In the genomic region with DNA sequence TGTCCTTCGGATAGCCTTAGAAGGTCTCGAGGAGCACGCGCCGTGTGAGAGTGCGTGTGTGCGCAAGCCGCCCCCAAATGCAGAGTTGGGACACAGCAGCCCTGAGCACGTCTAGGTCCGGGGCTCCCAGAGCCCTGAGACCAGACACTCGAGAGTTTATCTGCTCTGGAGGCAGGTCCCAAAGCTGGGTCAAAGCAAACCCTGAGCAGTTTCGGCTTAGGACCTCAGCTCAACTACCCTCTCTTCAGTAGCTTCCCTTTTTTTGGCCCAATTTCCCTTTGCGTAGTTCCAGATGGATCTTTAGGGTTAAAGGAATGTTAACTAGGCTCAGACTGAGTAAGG, we compare ENCODE assay signal across 10 mouse cellular contexts. TPM values are rescaled to one million over a fixed set of nuclear protein-coding genes. Genes with fewer than 3 reads are reported as not detected.
DNase-seq lines count a peak whose midpoint lies in the region; ATAC-seq and TF ChIP-seq lines count a peak whose summit lies in the region.
"Had no signal": no experiment of that assay in that cellular context is flagged by ENCODE, and none has a peak within 500 bp of the region (broad histone marks: within the 10 kb centered on the region; RNA-seq: fewer than 3 reads in every experiment).

No protein-coding gene starts in this region.

- H3K36me3 ChIP-seq in G1E (replicated peaks), result no peaks in the 10 kb centered on the region
- H3K36me3 ChIP-seq in forebrain, postnatal 0 days (ENCODE audit: insufficient read depth), result no peaks in the 10 kb centered on the region
- H3K36me3 ChIP-seq in liver, embryonic 16.5 days (ENCODE audit: control insufficient read depth, insufficient read depth), result no peaks in the 10 kb centered on the region
- H3K36me3 ChIP-seq in thymus, adult 2 months (ENCODE audit: control insufficient read depth, insufficient read depth, low read length), result no peaks in the 10 kb centered on the region

- TF ChIP-seq POLR2A in thymus, adult 2 months (IDR thresholded peaks at IDR 0.05; ENCODE audit: control insufficient read depth, extremely low read depth, insufficient read depth, low read length, poor library complexity), result no peak

- TF ChIP-seq CTCF in G1E (IDR thresholded peaks at IDR 0.05; ENCODE audit: low read depth, low read length), result no peak
- TF ChIP-seq CTCF in forebrain, postnatal 0 days (IDR thresholded peaks at IDR 0.05; ENCODE audit: low read depth), result no peak
- TF ChIP-seq CTCF in thymus, adult 2 months (IDR thresholded peaks at IDR 0.05; ENCODE audit: borderline replicate concordance, control insufficient read depth, extremely low read depth, insufficient read depth, low read length, poor library complexity), result no peak

- H3K9me3 ChIP-seq in G1E (replicated peaks), result no peaks in the 10 kb centered on the region
- no peaks in the 10 kb centered on the region for H3K9me3 ChIP-seq in forebrain, postnatal 0 days (ENCODE audit: low read length)
- no peaks in the 10 kb centered on the region for H3K9me3 ChIP-seq in liver, embryonic 16.5 days (replicated peaks; ENCODE audit: control insufficient read depth, low read length)

- H3K4me1 ChIP-seq in G1E (ENCODE audit: insufficient read depth, low read depth, low read length), result peaks cover 16% of the 10 kb centered on the region; the same call in 1 of the 2 replicates
- H3K4me1 ChIP-seq in forebrain, postnatal 0 days (ENCODE audit: insufficient read depth), result peaks cover 32% of the 10 kb centered on the region
- no peaks in the 10 kb centered on the region for H3K4me1 ChIP-seq in liver, embryonic 16.5 days (ENCODE audit: control insufficient read depth, low read depth, low read length)
- H3K4me1 ChIP-seq in thymus, adult 2 months (replicated peaks; ENCODE audit: control insufficient read depth, insufficient read depth, low read length), result no peaks in the 10 kb centered on the region

- DNase-seq in heart, adult 11 months, result peak; percentile 75
- no peak for DNase-seq in heart, adult 9 months (ENCODE audit: low spot score in 2 of 2)
- no peak for DNase-seq in G1E (ENCODE audit: low spot score)
- peak; percentile 55 for DNase-seq in forebrain, postnatal 0 days
- DNase-seq in retina, postnatal 1 day, result no peak
- DNase-seq in thymus, adult 2 months, result no peak
- DNase-seq in c-Kit-positive CD71-positive TER-119-positive erythroid progenitor cells, embryonic 14.5 days (ENCODE audit: low spot score), result no peak

- ATAC-seq in G1E (ENCODE audit: extremely low read depth, insufficient number of reproducible peaks, low FRiP score, poor library complexity, severe bottlenecking), result no peak
- peak; percentile 18; the same call in 1 of the 2 replicates for ATAC-seq in forebrain, postnatal 0 days
- ATAC-seq in liver, embryonic 16.5 days (ENCODE audit: low read depth), result no peak

- peak overlapping the region; percentile 56 for H3K9ac ChIP-seq in forebrain, postnatal 0 days
- H3K9ac ChIP-seq in liver, embryonic 16.5 days (ENCODE audit: low read depth, low read length), result no peak overlapping the region

- H3K27ac ChIP-seq in forebrain, postnatal 0 days (ENCODE audit: low read depth, low read length), result peak overlapping the region; percentile 81
- no peak overlapping the region for H3K27ac ChIP-seq in liver, embryonic 16.5 days (ENCODE audit: low read length)
- no peak overlapping the region for H3K27ac ChIP-seq in thymus, adult 2 months (ENCODE audit: control insufficient read depth, insufficient read depth, low read length)

- H3K27me3 ChIP-seq in G1E (ENCODE audit: insufficient read depth, low read length), result peaks cover 35% of the 10 kb centered on the region
- H3K27me3 ChIP-seq in forebrain, postnatal 0 days (ENCODE audit: insufficient read depth, low read length), result no peaks in the 10 kb centered on the region
- H3K27me3 ChIP-seq in liver, embryonic 16.5 days (ENCODE audit: control insufficient read depth, insufficient read depth, low read depth, low read length), result peaks cover 61% of the 10 kb centered on the region
- peaks cover 8% of the 10 kb centered on the region; the same call in 1 of the 2 replicates for H3K27me3 ChIP-seq in thymus, adult 2 months (ENCODE audit: control insufficient read depth, insufficient read depth, low read length)
- H3K27me3 ChIP-seq: CH12.LX had no signal

- peak overlapping the region; percentile 57; the same call in 1 of the 2 replicates for H3K4me3 ChIP-seq in G1E (ENCODE audit: low read depth, low read length)
- peak overlapping the region; percentile 35 for H3K4me3 ChIP-seq in forebrain, postnatal 0 days (ENCODE audit: low read depth, low read length)
- no peak overlapping the region for H3K4me3 ChIP-seq in liver, embryonic 16.5 days (ENCODE audit: low read depth, low read length)
- no peak overlapping the region for H3K4me3 ChIP-seq in thymus, adult 2 months (ENCODE audit: control insufficient read depth, insufficient read depth, low read length)
- H3K4me3 ChIP-seq: myocyte had no signal

- peak overlapping the region; percentile 87 for H3K4me2 ChIP-seq in forebrain, postnatal 0 days (ENCODE audit: low read depth)
- 0 out of 2 replicates have a peak overlapping the region, but pooled peaks have one; percentile 14 for H3K4me2 ChIP-seq in liver, embryonic 16.5 days (ENCODE audit: low read depth, low read length)

- 12% methylated on average over 13 of the region's 13 CpGs for WGBS in forebrain, postnatal 0 days
- WGBS in liver, embryonic 16.5 days (ENCODE audit: insufficient replicate concordance), result 13% methylated on average over 13 of the region's 13 CpGs
- whole genome bisulfite sequencing in thymus, adult 2 months, result 16% methylated on average over 13 of the region's 13 CpGs

RNA-seq across cellular contexts. Expression of a gene that starts 11.2 kb away (rescaled TPM):
- total RNA-seq in G1E (2014; fragmentation: Nextera tagmentation), result 0.83 TPM in 1 of 2 replicates, not detected in the other
- 0.05 TPM in 1 of 2 replicates, not detected in the other for total RNA-seq in G1E (2017)
- polyA plus RNA-seq in G1E (2012), result 0.05 and 0.12 TPM in 2 replicates
- 161 and 250 TPM in 2 replicates for total RNA-seq in forebrain, postnatal 0 days (2014; rRNA removed)
- polyA plus RNA-seq in forebrain, postnatal 0 days (2015; fragmentation: Nextera tagmentation; extraction: Ambion mirVana), result 72.9 and 89.1 TPM in 2 replicates
- 0.15 and 0.17 TPM in 2 replicates for polyA plus RNA-seq in liver, embryonic 16.5 days (2015; fragmentation: Nextera tagmentation; extraction: Ambion mirVana)
- 9.2 and 11.6 TPM in 2 replicates for polyA plus RNA-seq in thymus, adult 2 months (2012; rRNA removed)
- total RNA-seq: CH12.LX had no signal

Comparison
In these comparisons a context has a peak if more than half of its experiments do, and no peak if none do; other contexts are left out.
1. DNase-seq: peak in heart, adult 11 months (single experiment) and forebrain, postnatal 0 days (single experiment); none in heart, adult 9 months (0 of 2), G1E (single experiment), retina, postnatal 1 day (single experiment), thymus, adult 2 months (single experiment) and c-Kit-positive CD71-positive TER-119-positive erythroid progenitor cells, embryonic 14.5 days (single experiment).
2. H3K4me3 ChIP-seq: peak in G1E (single experiment) and forebrain, postnatal 0 days (single experiment); none in liver, embryonic 16.5 days (single experiment) and thymus, adult 2 months (single experiment).